Mouse (Mus musculus): ENCODE measurements around the gene Six2. TPM values are rescaled to one million over a fixed set of nuclear protein-coding genes. Genes with fewer than 3 reads are reported as not detected.
"Not testable (repeated sequence)": the region's sequence is repeated elsewhere in the genome, so short reads cannot be mapped to it uniquely, and the experiment has no call there.

Six2 gene
- total RNA-seq, 2 experiments from 2014 or later = 0.33 TPM; not detected in 1

DNA sequence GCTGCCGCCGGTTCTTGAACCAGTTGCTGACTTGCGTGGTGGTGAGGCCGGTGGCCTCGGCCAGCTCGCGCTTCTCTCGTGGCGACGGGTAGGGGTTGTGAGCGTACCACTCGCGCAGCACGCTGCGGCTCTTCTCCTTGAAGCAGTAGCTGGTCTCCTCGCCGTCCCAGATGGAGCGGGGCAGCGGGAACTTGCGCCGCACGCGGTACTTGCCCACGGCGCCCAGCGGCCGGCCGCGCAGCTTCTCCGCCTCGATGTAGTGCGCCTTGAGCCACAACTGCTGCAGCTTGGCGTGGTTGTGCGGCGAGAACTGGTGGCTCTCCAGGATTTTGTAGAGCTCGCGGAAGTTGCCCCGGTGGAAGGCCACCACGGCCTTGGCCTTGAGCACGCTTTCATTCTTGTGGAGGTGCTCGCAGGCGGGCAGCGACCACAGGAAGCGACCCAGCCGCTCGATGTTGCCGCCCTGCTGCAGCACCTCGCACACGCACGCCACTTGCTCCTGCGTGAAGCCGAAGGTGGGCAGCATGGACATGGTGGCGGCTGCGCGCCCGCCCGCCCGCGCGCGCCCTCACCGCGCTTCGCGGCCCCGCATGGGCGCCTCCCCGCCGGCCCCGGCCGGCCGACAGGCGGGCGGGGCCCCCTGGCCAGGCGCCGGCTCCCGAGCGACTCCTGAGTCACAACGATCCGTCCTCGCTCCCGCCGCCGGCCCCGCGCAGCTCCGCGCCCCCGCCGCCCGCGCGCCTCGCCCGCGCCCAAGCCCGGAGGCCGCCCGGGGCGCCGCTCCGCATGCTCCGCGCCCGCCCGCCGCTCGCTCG lies 446 bp downstream of the Six2 start:
- no peak overlapping the region for H3K27ac ChIP-seq
- no peak for DNase-seq (ENCODE audit: low spot score in 2 of 2)
- no peak for TF ChIP-seq CTCF (conservative IDR thresholded peaks at IDR 0.05)
- H3K4me3 ChIP-seq = peak overlapping the region; percentile 27

DNA sequence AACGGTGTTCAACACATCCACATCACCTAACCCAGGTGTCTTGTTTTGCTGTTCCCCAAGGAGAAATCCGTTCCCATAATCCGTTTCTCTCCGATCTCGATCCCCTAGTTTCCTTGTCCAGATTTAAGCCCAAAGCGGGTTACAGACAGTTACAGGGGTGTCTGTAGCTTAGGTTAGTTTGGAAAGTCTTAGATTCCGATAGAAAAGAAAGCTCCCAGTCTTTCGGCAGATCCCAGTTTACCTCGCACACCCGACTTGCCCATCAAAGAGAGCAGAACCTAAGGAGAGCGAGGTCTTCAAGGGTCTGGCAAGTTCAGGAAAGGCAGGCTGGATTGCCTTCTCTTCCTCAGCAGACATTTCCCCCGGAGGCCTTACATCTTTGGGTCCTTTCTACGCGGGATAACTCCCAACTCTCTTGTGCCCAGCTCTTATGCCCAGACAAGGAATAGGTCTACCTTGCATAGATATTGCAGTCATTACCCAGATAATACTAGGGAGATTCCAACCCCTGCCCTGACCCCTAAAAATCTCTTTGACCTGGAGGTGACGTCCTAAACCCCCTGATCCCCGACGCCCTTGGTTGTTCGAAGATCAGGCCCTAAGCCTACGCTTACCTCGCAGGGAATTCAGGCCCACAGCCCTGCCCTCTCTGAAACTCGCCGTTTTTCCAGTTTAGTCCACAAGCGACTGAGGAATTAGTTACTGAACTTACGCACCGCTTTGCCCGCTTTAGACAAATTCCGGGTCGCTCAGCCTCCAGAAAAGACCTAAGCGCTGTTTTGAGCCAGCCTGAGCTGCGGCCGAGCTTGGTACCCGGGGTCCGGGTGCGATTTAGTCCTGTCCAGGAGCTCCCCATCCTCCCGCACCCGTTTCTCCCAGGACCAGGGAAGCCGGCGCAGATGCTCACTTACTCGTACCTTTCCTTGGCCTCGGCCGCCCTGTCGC lies 1.3 kb downstream of the Six2 start:
- Histone ChIP-seq H3K27ac (no peak overlapping the region), H3K4me3 (no peak overlapping the region)
- DNase-seq (ENCODE audit: low spot score in 2 of 2) = no peak
- no peak for TF ChIP-seq CTCF (conservative IDR thresholded peaks at IDR 0.05)

DNA sequence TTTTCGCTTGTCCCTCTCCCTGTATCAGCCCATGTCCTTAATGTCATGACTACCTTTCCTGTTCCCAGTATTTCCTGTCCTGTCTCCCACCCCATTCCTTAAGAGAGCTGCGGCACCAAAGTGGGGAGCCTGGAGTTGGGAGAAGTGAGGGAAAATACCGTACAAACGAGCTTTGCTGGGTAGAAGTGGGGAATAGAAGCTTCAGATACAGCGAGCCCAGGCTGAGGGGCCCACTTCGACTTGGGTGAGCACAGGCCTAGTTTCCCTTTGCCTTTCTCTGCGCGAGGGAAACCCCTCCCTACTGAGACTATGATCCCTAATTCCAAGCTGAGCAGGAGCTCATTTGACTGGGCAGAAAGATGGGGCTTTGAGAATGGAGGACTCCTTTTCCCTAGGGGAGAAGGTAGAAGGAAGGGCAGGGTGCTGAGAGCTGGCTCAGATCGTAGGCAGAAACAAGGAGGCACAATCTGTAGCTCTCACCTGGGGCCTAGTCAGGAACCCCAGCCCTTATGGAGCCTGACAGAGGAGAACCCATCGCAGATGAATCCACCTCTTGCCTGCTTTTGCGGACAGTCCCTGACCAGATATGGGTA lies 2.3 kb downstream of the Six2 start:
- Histone ChIP-seq H3K27ac (no peak overlapping the region), H3K4me3 (no peak overlapping the region)
- TF ChIP-seq CTCF (conservative IDR thresholded peaks at IDR 0.05) = no peak
- no peak for DNase-seq (ENCODE audit: low spot score in 2 of 2)

DNA sequence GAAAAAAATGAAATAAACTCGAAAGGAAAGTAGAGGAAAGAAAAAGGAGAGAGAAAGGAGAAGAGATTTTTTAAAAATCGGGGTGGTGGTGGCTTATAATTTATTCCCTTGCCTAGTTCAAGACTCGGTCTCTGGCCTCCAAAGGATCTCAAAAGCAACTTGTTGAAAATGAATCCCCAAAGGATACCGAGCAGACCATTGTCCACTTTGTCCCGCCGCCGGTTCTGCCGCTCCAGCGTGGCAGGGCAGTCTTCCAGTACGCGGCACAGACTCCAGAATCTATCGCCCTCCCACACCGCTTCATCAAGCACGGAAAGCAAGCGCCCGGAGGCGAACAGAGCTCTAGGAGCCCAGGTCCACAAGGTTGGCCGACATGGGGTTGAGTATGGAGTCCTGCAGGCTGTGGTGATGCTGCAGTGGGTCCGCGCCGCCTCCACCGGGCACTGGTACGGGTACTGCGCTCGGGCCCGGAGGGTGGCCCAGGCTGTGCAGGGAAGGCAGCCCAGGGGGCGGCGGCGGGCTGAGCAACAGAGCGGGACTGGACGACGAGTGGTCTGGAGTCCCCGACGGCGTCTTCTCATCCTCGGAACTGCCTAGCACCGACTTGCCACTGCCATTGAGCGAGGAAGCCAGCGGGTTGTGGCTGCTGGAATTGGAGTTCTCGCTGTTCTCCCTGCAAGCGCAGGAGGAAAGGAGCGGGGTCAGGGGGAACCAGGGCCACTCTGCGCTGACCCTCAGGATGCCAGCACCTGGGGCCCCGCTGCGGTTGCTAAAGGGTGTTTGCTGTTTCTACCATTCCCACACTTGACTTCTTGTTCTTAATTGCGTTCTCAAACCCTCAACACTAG lies 3.0 kb downstream of the Six2 start:
- Histone ChIP-seq H3K27ac (no peak overlapping the region), H3K4me3 (no peak overlapping the region)
- TF ChIP-seq CTCF (conservative IDR thresholded peaks at IDR 0.05) = no peak
- no peak for DNase-seq (ENCODE audit: low spot score in 2 of 2)

DNA sequence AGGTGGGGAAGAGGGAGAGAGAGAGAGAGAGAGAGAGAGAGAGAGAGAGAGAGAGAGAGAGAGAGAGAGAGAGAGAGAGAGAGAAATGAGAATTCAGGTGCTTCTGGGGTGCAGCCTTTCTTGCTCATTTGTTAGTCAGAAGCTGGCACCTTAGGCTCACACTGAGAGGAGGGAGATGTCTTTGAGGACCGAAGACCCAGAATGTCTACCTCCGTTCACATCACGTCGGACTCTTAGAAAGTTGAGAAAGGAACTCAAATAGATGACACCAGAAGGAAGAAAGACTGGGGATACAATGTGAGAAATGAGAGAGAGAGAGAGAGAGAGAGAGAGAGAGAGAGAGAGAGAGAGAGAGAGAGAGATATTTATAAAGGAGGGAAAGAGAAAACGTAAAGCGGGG lies 3.6 kb downstream of the Six2 start:
- DNase-seq (ENCODE audit: low spot score in 2 of 2); H3K4me3 ChIP-seq; H3K27ac ChIP-seq: not testable (repeated sequence)

DNA sequence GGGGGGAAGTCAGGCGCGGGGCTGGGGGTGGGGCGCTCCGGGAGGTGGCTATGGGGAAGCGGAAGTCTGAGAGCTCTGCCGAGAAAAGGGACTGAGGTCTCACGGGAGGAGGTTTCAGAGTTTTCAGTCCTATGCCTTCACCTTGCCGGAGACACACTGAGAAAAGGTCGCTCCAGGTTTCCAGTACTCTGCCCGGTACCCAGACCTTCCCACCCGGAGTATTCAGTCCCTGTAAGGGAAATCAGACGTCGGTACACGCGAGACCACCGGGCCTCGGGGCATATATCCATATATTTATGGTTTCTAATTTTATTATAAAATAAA lies 4.1 kb downstream of the Six2 start:
- no peak for TF ChIP-seq CTCF (conservative IDR thresholded peaks at IDR 0.05)
- Histone ChIP-seq H3K4me3 (no peak overlapping the region), H3K27ac (no peak overlapping the region)
- no peak for DNase-seq (ENCODE audit: low spot score in 2 of 2)

DNA sequence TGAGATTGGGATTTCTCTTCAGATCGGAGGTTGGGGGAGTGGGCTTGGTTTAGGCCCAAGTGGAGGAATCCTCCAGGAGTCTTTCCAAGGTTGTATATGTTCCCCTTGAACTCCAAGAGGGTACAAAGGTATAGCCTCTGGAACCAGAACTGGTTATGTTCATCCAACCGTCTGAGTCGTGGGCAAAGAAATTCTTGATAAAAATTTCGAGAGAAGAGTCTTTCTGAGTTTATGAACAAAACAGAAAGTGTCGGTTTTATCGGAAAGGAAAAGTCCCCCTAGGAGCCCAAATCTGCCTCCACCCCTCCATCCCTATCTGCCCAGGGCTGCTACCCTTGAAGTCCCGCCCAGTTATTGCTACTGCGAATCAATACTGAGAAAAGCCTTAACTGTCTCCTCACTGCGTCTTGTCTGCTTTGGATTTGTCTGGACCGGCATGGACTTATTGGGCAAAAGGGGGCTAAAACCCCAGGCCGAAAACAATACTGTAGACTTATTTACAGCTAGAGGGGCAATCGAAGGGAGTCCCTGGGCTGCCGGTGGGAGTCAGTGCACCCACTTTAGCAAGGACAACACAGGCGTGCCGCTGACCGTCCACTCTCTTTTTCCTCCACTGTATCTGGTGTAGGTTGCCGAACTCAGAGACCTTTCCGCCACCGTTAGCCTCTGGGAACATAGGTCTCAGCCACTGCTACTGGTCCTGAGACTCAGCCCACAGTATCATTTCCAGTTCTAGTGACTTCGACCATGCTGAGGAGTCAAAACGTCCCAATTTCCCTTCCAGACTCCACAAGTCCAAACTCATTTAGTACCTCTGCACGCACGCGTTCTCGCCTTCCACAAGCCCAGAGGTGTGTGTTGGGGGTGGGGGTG lies 4.7 kb downstream of the Six2 start:
- H3K4me3 ChIP-seq = no peak overlapping the region
- no peak overlapping the region for H3K27ac ChIP-seq
- no peak for DNase-seq (ENCODE audit: low spot score in 2 of 2)
- TF ChIP-seq CTCF (conservative IDR thresholded peaks at IDR 0.05) = no peak

DNA sequence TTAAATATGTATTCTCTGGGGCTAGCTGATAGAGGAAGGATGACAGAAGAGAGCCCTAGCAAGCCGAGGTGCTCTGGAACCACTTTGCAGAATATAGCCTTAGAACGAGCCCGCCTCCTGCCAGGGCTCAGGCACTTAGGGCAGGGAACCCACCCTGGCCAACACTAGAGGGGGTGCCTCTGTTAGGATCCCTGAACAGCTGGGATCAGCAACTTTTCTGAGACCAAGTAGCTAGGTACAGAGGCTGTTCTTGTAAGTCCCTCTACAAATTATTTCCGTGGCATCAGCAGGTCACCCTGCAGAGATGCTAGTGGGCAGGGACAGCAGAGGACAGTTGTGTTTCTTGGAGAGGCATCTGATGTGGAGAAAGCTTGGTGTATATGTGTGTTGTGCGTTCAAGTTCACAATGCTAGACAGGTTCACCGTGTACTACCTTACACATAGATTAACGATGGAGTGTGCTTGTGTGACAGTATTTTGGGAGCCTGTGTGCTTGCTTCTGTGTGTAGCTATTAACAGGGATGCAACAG lies 5.8 kb downstream of the Six2 start:
- Histone ChIP-seq H3K4me3 (no peak overlapping the region), H3K27ac (no peak overlapping the region)
- DNase-seq (ENCODE audit: low spot score in 2 of 2) = no peak
- TF ChIP-seq CTCF (conservative IDR thresholded peaks at IDR 0.05) = no peak

DNA sequence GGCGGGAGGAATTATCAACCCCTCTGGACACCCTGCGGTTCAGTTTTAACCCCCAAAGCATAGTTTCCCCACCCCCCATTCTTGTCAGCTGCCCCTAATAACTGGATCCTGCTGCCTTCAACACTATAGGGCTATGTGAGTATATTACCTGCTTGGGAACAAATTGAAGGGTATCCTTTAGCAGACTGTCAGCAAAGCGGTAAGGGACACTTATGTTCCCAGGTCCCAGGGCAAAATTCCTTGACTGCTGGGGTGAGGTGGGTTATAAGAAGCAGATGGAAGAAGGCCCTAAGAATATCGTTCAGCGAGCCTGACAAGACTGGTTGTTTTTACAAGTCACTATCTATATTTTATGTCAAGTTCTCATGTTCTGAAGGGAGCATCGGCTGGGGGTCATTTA lies 6.3 kb downstream of the Six2 start:
- no peak overlapping the region for H3K27ac ChIP-seq
- no peak for DNase-seq (ENCODE audit: low spot score in 2 of 2)
- no peak for TF ChIP-seq CTCF (conservative IDR thresholded peaks at IDR 0.05)
- H3K4me3 ChIP-seq = no peak overlapping the region

DNA sequence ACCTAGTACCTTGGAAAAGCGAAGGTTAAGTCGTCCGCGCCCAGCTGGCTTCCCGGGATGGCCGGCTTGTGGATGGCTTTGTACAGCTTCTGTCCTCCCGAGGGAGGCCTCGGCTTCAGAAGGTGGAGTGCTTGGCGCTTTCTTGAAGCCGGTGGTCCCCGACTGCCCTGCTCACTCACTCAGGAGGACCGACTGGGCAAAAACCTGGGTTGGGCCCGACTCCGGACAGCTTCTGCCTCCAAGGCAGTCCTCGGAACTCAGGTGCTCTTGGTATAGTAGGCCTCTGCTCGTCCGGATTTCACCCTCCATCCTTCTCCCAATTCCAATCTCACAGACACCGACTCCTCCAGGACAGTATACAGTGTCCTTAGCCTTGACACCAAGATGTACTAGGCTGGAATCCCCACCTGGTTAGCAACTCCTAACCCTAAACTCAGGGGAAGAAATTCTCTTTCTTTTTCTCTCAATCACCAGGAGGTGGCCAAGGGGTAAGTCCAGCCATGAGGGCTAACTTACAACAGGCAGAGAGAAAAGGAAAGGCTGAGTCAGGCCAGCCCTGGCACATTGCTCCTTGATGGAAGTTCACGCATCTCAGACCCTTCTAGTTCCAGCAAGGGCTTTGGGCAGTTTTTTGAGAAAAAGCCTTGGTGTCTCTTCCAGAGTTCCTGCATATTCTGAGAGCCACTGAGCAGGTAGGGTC lies 7.1 kb downstream of the Six2 start:
- Histone ChIP-seq H3K4me3 (no peak overlapping the region), H3K27ac (no peak overlapping the region)
- no peak for DNase-seq (ENCODE audit: low spot score in 2 of 2)
- TF ChIP-seq CTCF (conservative IDR thresholded peaks at IDR 0.05) = no peak
